Mouse (Mus musculus) megakaryocyte-erythroid progenitor cell, adult 5 weeks (primary cell): Measurements from ENCODE around the gene Ncoa1. TPM values are rescaled to one million over a fixed set of nuclear protein-coding genes. Genes with fewer than 3 reads are reported as not detected.

Source experiments
- polyA plus RNA-seq: library from polyadenylated mRNA; stranded (reverse); fragments of >175 nt; gene quantifications from 2 replicates; pipeline ENCODE4 v1.2.3, GENCODE M21; 2012

The Ncoa1 gene
- 5.4 and 6.2 TPM in 2 replicates for polyA plus RNA-seq

DNA sequence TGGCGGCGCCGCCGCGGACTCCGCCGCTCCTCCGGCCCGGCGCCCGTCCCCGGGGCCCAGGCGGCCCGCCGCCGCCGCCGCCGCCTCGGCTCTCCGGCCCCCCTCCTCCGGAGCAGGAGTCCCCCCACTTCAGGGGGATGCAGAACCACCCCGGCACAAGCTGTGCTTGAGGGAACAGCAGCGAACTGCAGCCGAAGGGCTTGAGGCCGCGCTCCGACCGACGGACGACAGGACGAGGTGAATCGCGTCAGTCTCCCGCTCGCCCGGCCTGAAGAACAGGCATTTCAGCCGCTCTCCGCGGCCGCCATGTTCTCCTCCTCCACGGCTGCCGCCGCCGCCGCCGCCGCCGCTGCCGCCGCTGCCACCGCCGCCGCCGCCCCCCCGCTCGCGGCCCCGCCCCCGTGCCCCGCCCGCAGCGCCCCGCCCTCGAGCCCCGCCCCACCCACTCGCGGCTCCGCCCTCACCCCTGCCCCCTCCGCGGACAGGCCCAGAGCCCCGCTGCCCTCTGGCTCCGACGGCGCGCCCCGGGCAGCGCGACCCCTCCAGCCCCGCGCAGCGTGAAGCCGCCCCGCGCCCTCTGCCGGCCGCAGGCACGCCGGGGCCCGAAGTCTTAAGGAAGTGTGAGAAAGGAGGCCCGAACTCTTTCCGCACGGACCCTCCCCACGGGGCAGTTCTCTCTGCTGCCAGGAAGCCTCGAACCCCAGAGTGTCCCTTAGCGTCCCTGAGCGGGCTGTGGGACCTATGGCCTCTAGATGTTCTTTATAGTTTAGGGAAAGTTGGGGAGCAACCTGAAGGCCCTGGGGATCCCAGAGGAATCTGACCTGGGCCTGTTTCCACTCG is at the start of gene Ncoa1:
Gene Ncoa1, minus strand, starts transcription at position 351 of the 840 bp plus-strand sequence.

DNA sequence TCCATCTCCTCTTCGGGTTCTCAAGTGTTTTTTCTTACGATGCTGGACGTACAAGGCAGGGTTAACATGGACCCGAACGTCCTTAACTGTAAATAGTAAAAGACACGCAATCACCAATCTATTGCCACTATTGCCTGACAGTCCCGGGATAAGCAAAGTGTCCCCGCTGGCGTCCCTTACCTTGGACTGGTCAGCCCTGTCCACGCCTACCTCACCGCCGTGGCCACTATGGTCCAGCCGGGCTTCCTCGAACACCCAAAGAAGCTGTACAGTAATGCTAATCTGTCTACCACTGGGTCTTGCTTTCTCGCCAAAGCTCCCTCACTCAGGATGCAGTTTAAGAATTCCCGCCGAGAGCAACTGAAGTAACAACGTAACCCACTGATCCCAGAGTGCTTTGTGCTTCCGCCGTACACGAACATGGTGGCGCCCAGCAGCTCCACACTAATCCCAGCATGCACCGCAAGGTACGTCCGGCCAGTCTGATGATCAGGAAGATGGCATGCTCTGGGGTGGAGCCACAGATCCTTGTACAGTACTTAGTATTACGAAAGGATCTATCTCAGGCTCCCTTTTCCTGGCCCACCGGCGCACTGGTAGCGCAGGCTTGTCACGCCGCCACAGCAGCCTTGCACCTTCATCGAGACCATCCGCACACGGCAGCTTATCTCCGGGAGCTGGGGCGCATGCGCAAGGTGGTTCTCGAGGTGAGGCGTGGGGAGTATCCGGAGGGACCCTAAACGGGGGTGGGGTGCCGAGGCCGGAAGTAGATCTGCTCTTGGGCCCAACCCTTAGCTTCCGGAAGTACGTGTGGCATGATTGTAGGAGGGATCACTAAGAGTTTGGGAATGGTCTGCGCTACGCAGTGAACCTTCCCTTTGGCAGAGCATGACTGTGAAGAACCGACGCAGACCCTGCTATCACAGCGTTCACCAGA is 243.1 kb downstream of the Ncoa1 start, which contains the start of the genes Ptrhd1 and Cenpo:
Gene Ptrhd1, plus strand, starts transcription at position 456 of the 937 bp plus-strand sequence.
Gene Cenpo, minus strand, starts transcription at position 723 of the 937 bp plus-strand sequence.

Other genes starting within 250 kb of the Ncoa1 start
- 4.7 and 4.8 TPM in 2 replicates for gene Ptrhd1, start 243.2 kb downstream of the Ncoa1 start, polyA plus RNA-seq
- gene Cenpo, start 242.9 kb downstream of the Ncoa1 start, polyA plus RNA-seq: 4.0 and 4.3 TPM in 2 replicates
- 11.5 and 18.4 TPM in 2 replicates for gene Itsn2, start 115.5 kb upstream of the Ncoa1 start, polyA plus RNA-seq
- gene Gm3625, start 115.7 kb upstream of the Ncoa1 start, polyA plus RNA-seq: not detected in 2 replicates